Mouse (Mus musculus): ENCODE measurements around the gene Icam2.

GRCm38 (mm10) chr11:106387020-106387419, 855 bp downstream of the Icam2 start:
- no peak for TF ChIP-seq CTCF (IDR thresholded peaks at IDR 0.05; ENCODE audit: low read depth)
- no peak for TF ChIP-seq EP300 (IDR thresholded peaks at IDR 0.05; ENCODE audit: low read depth)

All from heart, postnatal 0 days (tissue).